Mouse (Mus musculus) hindbrain, embryonic 11.5 days (tissue): ENCODE results near the gene Tbc1d14. TPM values are rescaled to one million over a fixed set of nuclear protein-coding genes. Genes with fewer than 3 reads are reported as not detected.

Experiments
- ATAC-seq: fragments of 200-750 bp; cut with Nextera tagmentation; 2 replicates; pipeline ENCODE4 v1.8.0; 2017; ENCODE audit warnings: mild to moderate bottlenecking, moderate TSS enrichment, moderate library complexity; ENCODE audit not compliant: low FRiP score
- DNase-seq: peaks from one replicate; pipeline ENCODE4 v3.0.0-alpha.2; 2015; ENCODE audit warnings: low spot score
- H3K27ac ChIP-seq: fragments of 300-500 bp; sonication (generic); 2 replicates; pipeline ENCODE4 v1.5.1; 2014; ENCODE audit warnings: mild to moderate bottlenecking, low read depth, low read length
- H3K27me3 ChIP-seq: fragments of 300-500 bp; sonication (generic); 2 replicates; pipeline ENCODE4 v1.6.1; 2014; ENCODE audit warnings: mild to moderate bottlenecking, low read length, moderate library complexity, mixed read lengths; ENCODE audit not compliant: control insufficient read depth, insufficient read depth
- H3K36me3 ChIP-seq: fragments of 300-500 bp; sonication (generic); 2 replicates; pipeline ENCODE4 v1.6.1; 2014; ENCODE audit warnings: mild to moderate bottlenecking, low read length, moderate library complexity, mixed read lengths; ENCODE audit not compliant: control insufficient read depth, insufficient read depth
- H3K4me1 ChIP-seq: fragments of 300-500 bp; sonication (generic); replicated peaks from 2 replicates; pipeline ENCODE4 v1.6.1; 2014; ENCODE audit warnings: low read length, mixed read lengths; ENCODE audit not compliant: control insufficient read depth, insufficient read depth
- H3K4me2 ChIP-seq: fragments of 300-500 bp; sonication (generic); replicated peaks from 2 replicates; pipeline ENCODE4 v1.6.1; 2014; ENCODE audit warnings: mild to moderate bottlenecking, low read depth, low read length
- H3K4me3 ChIP-seq: fragments of 300-500 bp; sonication (generic); 2 replicates; pipeline ENCODE4 v1.5.1; 2014; ENCODE audit warnings: low read depth, low read length
- H3K9ac ChIP-seq: fragments of 300-500 bp; sonication (generic); 2 replicates; pipeline ENCODE4 v1.6.1; 2014; ENCODE audit warnings: low read depth, low read length
- H3K9me3 ChIP-seq: fragments of 300-500 bp; sonication (generic); 2 replicates; pipeline ENCODE4 v1.6.1; 2016; ENCODE audit warnings: low read length; ENCODE audit not compliant: control insufficient read depth
- whole genome bisulfite sequencing: fragments of 180-500 bp; shearing (Covaris S2); extraction: QIAGEN DNeasy Blood & Tissue Kit; methylation state at CpG from one replicate; pipeline ENCODE4 v1.1.7; 2014; 5-methylcytosine and 5-hydroxymethylcytosine counted together
- polyA plus RNA-seq: library from polyadenylated mRNA; unstranded; fragments of >200 nt; fragmentation: Nextera tagmentation; extraction: Ambion mirVana; gene quantifications from 2 replicates; pipeline ENCODE4 v1.2.1, GENCODE M21; 2014

The Tbc1d14 gene
- polyA plus RNA-seq, 1 experiment from 2014 or later: 38.3 TPM

DNA sequence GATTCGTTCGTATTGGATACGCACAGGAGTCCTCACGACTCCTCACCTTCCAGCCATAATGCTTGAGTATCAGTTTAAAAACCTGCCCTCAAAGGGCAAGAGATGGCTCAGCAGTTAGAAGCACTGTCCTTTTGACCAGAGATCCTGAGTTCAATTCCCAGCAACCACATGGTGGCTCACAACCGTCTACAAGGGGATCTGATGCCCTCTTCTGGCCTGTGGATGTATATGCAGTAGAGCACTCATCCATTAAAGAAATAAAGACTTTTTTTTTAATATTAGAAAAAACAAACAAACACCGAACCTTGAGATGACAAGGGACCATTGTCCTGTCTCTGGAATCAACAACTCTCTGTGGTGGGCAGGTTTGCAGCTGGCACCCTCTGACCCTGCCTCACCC is 8.8 kb downstream of the Tbc1d14 start:
- ATAC-seq: no peak
- Histone ChIP-seq H3K27me3 (no peaks in the 10 kb centered on the region), H3K9ac (no peak overlapping the region), H3K36me3 (no peaks in the 10 kb centered on the region), H3K4me3 (no peak overlapping the region), H3K9me3 (no peaks in the 10 kb centered on the region), H3K4me2 (no peak overlapping the region), H3K4me1 (no peaks in the 10 kb centered on the region), H3K27ac (no peak overlapping the region)
- DNase-seq: no peak
- 73% methylated on average over 6 of the region's 6 CpGs for WGBS

DNA sequence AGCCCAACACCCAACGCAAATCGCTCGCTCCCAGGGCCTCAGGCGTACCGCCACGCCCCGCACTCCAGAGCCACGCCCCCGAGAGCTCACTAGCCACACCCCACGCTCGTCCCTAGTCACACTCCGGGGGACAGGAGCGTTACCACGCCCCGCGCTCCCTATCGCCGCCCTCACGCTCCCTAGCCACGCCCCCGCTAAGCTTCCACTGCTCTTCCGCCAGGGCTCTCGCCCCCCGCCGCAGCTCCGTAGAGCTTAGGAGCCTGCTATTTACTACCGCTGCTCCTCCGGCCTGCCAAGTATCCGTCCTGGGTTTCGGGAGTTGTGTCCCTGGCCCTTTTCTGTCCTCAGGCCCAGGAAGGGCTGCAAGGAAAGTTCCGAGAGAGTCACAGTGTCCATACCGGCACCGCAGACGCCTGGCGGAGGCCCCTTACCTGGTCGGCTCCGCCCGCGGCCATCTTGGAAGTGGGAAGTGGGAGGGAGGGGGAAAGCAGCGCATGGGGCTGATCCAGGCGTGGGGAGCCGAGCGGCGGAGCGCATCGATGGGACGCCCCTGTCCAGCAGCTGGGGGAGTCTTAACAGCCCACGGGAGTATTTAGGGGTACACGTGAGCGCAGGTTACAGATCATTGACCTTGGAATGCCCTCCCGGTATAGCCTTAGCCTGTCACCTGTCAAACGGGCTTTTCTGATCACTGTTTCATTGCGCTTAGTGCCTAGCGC is 11.0 kb downstream of the Tbc1d14 start:
- peak overlapping the region; percentile 82 for H3K27ac ChIP-seq
- WGBS: 2% methylated on average over 53 of the region's 54 CpGs
- peak; percentile 98 for ATAC-seq

DNA sequence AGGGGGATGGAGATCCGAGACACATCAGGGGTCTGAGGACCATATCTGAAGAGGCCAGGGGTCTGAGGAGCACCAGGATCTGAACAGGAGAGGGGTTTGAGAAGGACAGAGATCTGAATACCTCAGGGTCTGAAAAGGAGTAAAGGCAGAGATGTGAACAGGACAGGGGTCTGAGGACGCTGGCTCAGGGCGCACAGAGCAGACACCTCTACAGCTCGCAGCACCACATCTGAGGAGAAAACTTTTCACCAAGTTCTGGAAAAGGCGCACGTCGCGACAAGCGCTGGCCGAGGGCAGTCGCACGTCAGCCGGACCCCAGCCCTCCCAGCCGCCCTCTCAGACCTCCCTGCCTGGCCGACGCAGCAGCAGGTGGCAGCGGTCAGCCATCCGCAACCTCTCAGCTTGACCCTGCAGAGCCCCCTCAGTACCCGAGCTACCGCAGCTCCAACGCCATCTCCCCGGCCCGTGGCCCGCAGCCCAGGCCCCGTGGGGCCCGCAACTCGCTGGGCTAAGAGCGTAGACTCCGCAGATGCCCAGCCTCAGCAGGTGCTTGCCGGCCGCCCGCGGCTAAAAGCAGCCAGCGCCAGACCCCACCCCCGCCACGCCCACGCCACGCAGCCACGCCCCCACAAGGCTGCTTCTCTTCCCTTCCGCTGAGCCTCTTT is 11.7 kb downstream of the Tbc1d14 start:
- WGBS: under 1% methylated on average over 40 of the region's 40 CpGs
- no peak; the same call in 1 of the 2 replicates for ATAC-seq
- H3K27ac ChIP-seq: no peak overlapping the region

More for the DNA sequence above, 11.0 kb downstream of the Tbc1d14 start:
- peak overlapping the region; percentile 89 for H3K4me2 ChIP-seq
- H3K36me3 ChIP-seq: no peaks in the 10 kb centered on the region
- H3K9ac ChIP-seq: peak overlapping the region; percentile 72
- peak overlapping the region; percentile 65 for H3K4me3 ChIP-seq
- no peaks in the 10 kb centered on the region for H3K4me1 ChIP-seq
- H3K9me3 ChIP-seq: no peaks in the 10 kb centered on the region
- no peaks in the 10 kb centered on the region for H3K27me3 ChIP-seq
- DNase-seq: peak; percentile 99

GRCm38 (mm10) chr5:36579967-36580366 is 13.1 kb downstream of the Tbc1d14 start:
- DNase-seq (no peak), ATAC-seq (no peak)
- Histone ChIP-seq H3K27ac (no peak overlapping the region), H3K36me3 (no peaks in the 10 kb centered on the region), H3K4me3 (no peak overlapping the region), H3K9me3 (no peaks in the 10 kb centered on the region), H3K9ac (no peak overlapping the region), H3K4me1 (no peaks in the 10 kb centered on the region), H3K27me3 (no peaks in the 10 kb centered on the region), H3K4me2 (no peak overlapping the region)
- WGBS: 81% methylated on average over 7 of the region's 7 CpGs

More for the DNA sequence above, 11.7 kb downstream of the Tbc1d14 start:
- Histone ChIP-seq H3K9me3 (no peaks in the 10 kb centered on the region), H3K9ac (peak overlapping the region; percentile 53; the same call in 1 of the 2 replicates), H3K4me2 (peak overlapping the region; percentile 89), H3K4me1 (no peaks in the 10 kb centered on the region), H3K4me3 (peak overlapping the region; percentile 65), H3K27me3 (no peaks in the 10 kb centered on the region), H3K36me3 (no peaks in the 10 kb centered on the region)
- DNase-seq: no peak

GRCm38 (mm10) chr5:36578982-36579381 is 14.1 kb downstream of the Tbc1d14 start:
- Histone ChIP-seq H3K4me3 (no peak overlapping the region), H3K27me3 (no peaks in the 10 kb centered on the region), H3K4me2 (no peak overlapping the region), H3K27ac (no peak overlapping the region), H3K9me3 (no peaks in the 10 kb centered on the region), H3K36me3 (no peaks in the 10 kb centered on the region), H3K4me1 (no peaks in the 10 kb centered on the region), H3K9ac (no peak overlapping the region)
- ATAC-seq: no peak
- DNase-seq: no peak
- 91% methylated on average over 2 of the region's 2 CpGs for WGBS

DNA sequence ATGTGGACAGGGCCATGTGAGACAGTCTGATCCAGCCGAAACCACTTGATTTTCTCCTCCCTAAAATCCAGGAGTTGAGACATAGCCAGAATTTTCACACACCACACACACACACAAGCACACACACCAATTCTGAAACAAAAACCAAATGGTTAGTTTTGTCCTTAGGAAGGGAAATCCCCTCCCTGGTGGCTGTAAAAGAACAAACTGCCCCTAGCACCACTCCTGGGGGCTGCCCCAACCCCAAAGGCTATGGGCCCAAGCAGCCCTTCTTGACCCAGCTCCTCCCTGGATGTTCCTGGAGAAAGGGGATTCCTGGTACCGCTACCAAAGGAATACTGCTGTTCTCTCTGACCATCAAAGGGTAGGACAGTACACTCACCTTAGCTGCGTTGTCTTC is 16.6 kb downstream of the Tbc1d14 start:
- Histone ChIP-seq H3K9ac (no peak overlapping the region), H3K27me3 (no peaks in the 10 kb centered on the region), H3K4me1 (no peaks in the 10 kb centered on the region), H3K27ac (no peak overlapping the region), H3K4me2 (no peak overlapping the region), H3K4me3 (no peak overlapping the region), H3K36me3 (no peaks in the 10 kb centered on the region), H3K9me3 (no peaks in the 10 kb centered on the region)
- DNase-seq (no peak), ATAC-seq (no peak)
- WGBS: 93% methylated on average over 3 of the region's 3 CpGs

DNA sequence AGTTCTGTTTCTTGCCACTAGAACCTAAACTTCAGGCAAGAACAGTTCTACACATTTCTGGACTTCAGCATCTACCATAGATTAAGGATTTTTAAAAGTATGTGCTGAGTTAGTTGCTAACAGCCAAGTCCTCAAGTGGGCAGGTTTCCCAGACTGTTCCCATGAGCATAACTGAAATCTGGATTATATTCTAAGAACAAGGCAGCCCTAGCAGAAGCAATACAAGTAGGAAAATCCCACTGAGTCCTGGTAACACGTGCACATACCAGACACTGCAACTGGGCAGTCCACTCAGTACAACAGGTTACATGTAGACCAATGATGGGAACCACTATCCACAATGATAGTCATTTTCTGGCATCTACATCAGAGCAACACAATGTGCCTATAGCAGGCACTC is 17.3 kb downstream of the Tbc1d14 start:
- no peaks in the 10 kb centered on the region for H3K4me1 ChIP-seq
- H3K4me3 ChIP-seq: no peak overlapping the region
- H3K9me3 ChIP-seq: no peaks in the 10 kb centered on the region
- WGBS: 95% methylated on average over 1 of the region's 1 CpGs
- H3K27me3 ChIP-seq: no peaks in the 10 kb centered on the region
- no peak overlapping the region for H3K4me2 ChIP-seq
- no peak overlapping the region for H3K9ac ChIP-seq
- ATAC-seq: no peak
- H3K36me3 ChIP-seq: no peaks in the 10 kb centered on the region
- no peak overlapping the region for H3K27ac ChIP-seq
- no peak for DNase-seq

GRCm38 (mm10) chr5:36575227-36575626 is 17.8 kb downstream of the Tbc1d14 start:
- no peak for ATAC-seq
- DNase-seq: no peak
- Histone ChIP-seq H3K9ac (no peak overlapping the region), H3K36me3 (no peaks in the 10 kb centered on the region), H3K4me3 (no peak overlapping the region), H3K4me1 (no peaks in the 10 kb centered on the region), H3K27ac (no peak overlapping the region), H3K27me3 (no peaks in the 10 kb centered on the region), H3K4me2 (no peak overlapping the region), H3K9me3 (no peaks in the 10 kb centered on the region)
- WGBS: 83% methylated on average over 3 of the region's 3 CpGs
